Mouse (Mus musculus) liver, embryonic 13.5 days (tissue): ENCODE measurements at regions not wholly inside any gene's neighbourhood (a gene's known extent, or its start where the extent isn't known, plus 50 kb on each side); places are given as distances from the start of the nearest gene placed in this dataset.

Experiments
- ATAC-seq: fragments of 200-750 bp; cut with Nextera tagmentation; 2 replicates; pipeline ENCODE4 v1.8.0; 2017; ENCODE audit warnings: low read depth, mild to moderate bottlenecking, moderate number of reproducible peaks, moderate library complexity
- DNase-seq: peaks from one replicate; pipeline ENCODE4 v3.0.0; 2022
- H3K27ac ChIP-seq: fragments of 300-500 bp; sonication (generic); 2 replicates; pipeline ENCODE4 v1.5.1; 2015; ENCODE audit warnings: moderate library complexity, mild to moderate bottlenecking, inconsistent platforms
- H3K27me3 ChIP-seq: fragments of 300-500 bp; sonication (generic); 2 replicates; pipeline ENCODE4 v1.6.1; 2015; ENCODE audit warnings: mild to moderate bottlenecking, inconsistent platforms
- H3K36me3 ChIP-seq: fragments of 300-500 bp; sonication (generic); 2 replicates; pipeline ENCODE4 v1.6.1; 2015; ENCODE audit warnings: mild to moderate bottlenecking, inconsistent platforms
- H3K4me1 ChIP-seq: fragments of 300-500 bp; sonication (generic); replicated peaks from 2 replicates; pipeline ENCODE4 v1.6.1; 2015; ENCODE audit warnings: inconsistent platforms
- H3K4me2 ChIP-seq: fragments of 300-500 bp; sonication (generic); 2 replicates; pipeline ENCODE4 v1.6.1; 2015; ENCODE audit warnings: inconsistent platforms, mild to moderate bottlenecking, moderate library complexity
- H3K4me3 ChIP-seq: fragments of 300-500 bp; sonication (generic); replicated peaks from 2 replicates; pipeline ENCODE4 v1.5.1; 2015; ENCODE audit warnings: mild to moderate bottlenecking, inconsistent platforms
- H3K9ac ChIP-seq: fragments of 300-500 bp; sonication (generic); 2 replicates; pipeline ENCODE4 v1.6.1; 2015; ENCODE audit warnings: mild to moderate bottlenecking, inconsistent platforms
- H3K9me3 ChIP-seq: fragments of 300-500 bp; sonication (generic); replicated peaks from 2 replicates; pipeline ENCODE4 v1.6.1; 2016; ENCODE audit warnings: inconsistent platforms
- WGBS: fragments of 180-500 bp; shearing (Covaris S2); methylation state at CpG from one replicate; pipeline ENCODE4 v1.1.7; 2015; ENCODE audit not compliant: insufficient replicate concordance; 5-methylcytosine and 5-hydroxymethylcytosine counted together

GRCm38 (mm10) chr2:48469357-48469756, 344.6 kb upstream of the Acvr2a start:
- no peak overlapping the region for H3K9ac ChIP-seq
- no peaks in the 10 kb centered on the region for H3K27me3 ChIP-seq
- 60% methylated on average over 4 of the region's 4 CpGs for WGBS
- no peaks in the 10 kb centered on the region for H3K36me3 ChIP-seq
- ATAC-seq, result no peak
- no peaks in the 10 kb centered on the region for H3K4me1 ChIP-seq
- DNase-seq, result no peak
- H3K9me3 ChIP-seq, result no peaks in the 10 kb centered on the region
- no peak overlapping the region for H3K4me3 ChIP-seq
- H3K27ac ChIP-seq, result no peak overlapping the region
- H3K4me2 ChIP-seq, result no peak overlapping the region

- Histone ChIP-seq H3K9ac (no peak overlapping the region), H3K27ac (no peak overlapping the region), H3K4me2 (no peak overlapping the region), H3K4me3 (no peak overlapping the region), H3K36me3 (no peaks in the 10 kb centered on the region), H3K4me1 (no peaks in the 10 kb centered on the region), H3K27me3 (no peaks in the 10 kb centered on the region), H3K9me3 (no peaks in the 10 kb centered on the region)
- DNase-seq (no peak), ATAC-seq (no peak)
- WGBS, result 23% methylated on average over 3 of the region's 3 CpGs
Measured at GRCm38 (mm10) chr2:48473102-48473501, 340.8 kb upstream of the Acvr2a start.

GRCm38 (mm10) chr2:48474642-48475041, 339.3 kb upstream of the Acvr2a start:
- WGBS, result 49% methylated on average over 4 of the region's 4 CpGs
- no peaks in the 10 kb centered on the region for H3K9me3 ChIP-seq
- no peaks in the 10 kb centered on the region for H3K4me1 ChIP-seq
- no peak overlapping the region for H3K27ac ChIP-seq
- no peak overlapping the region for H3K4me3 ChIP-seq
- no peaks in the 10 kb centered on the region for H3K27me3 ChIP-seq
- ATAC-seq, result no peak
- no peak overlapping the region for H3K4me2 ChIP-seq
- H3K36me3 ChIP-seq, result no peaks in the 10 kb centered on the region
- DNase-seq, result no peak
- no peak overlapping the region for H3K9ac ChIP-seq

- Histone ChIP-seq H3K27ac (no peak overlapping the region), H3K27me3 (no peaks in the 10 kb centered on the region), H3K4me2 (no peak overlapping the region), H3K9me3 (no peaks in the 10 kb centered on the region), H3K4me1 (no peaks in the 10 kb centered on the region), H3K9ac (no peak overlapping the region), H3K36me3 (no peaks in the 10 kb centered on the region), H3K4me3 (no peak overlapping the region)
- 26% methylated on average over 3 of the region's 3 CpGs for WGBS
- DNase-seq (no peak), ATAC-seq (no peak)
Measured at GRCm38 (mm10) chr2:48476777-48477176, 337.1 kb upstream of the Acvr2a start.

GRCm38 (mm10) chr2:48477336-48477735, 336.6 kb upstream of the Acvr2a start:
- Histone ChIP-seq H3K9me3 (no peaks in the 10 kb centered on the region), H3K4me1 (no peaks in the 10 kb centered on the region), H3K27me3 (no peaks in the 10 kb centered on the region), H3K36me3 (no peaks in the 10 kb centered on the region), H3K9ac (no peak overlapping the region), H3K4me2 (no peak overlapping the region), H3K4me3 (no peak overlapping the region), H3K27ac (no peak overlapping the region)
- DNase-seq (no peak), ATAC-seq (no peak)
- 70% methylated on average over 2 of the region's 2 CpGs for WGBS

- no peaks in the 10 kb centered on the region for H3K9me3 ChIP-seq
- H3K9ac ChIP-seq, result no peak overlapping the region
- ATAC-seq, result no peak
- H3K27ac ChIP-seq, result no peak overlapping the region
- H3K4me1 ChIP-seq, result no peaks in the 10 kb centered on the region
- H3K27me3 ChIP-seq, result no peaks in the 10 kb centered on the region
- no peak overlapping the region for H3K4me3 ChIP-seq
- no peaks in the 10 kb centered on the region for H3K36me3 ChIP-seq
- 79% methylated on average over 1 of the region's 1 CpGs for WGBS
- no peak for DNase-seq
- H3K4me2 ChIP-seq, result no peak overlapping the region
Measured at GRCm38 (mm10) chr2:48479601-48480000, 334.3 kb upstream of the Acvr2a start.

GRCm38 (mm10) chr2:48480428-48481191, 333.3 kb upstream of the Acvr2a start:
- no peak overlapping the region for H3K9ac ChIP-seq
- ATAC-seq, result no peak
- H3K36me3 ChIP-seq, result no peaks in the 10 kb centered on the region
- no peak for DNase-seq
- WGBS, result 76% methylated on average over 9 of the region's 9 CpGs
- H3K4me3 ChIP-seq, result no peak overlapping the region
- no peak overlapping the region for H3K27ac ChIP-seq
- no peaks in the 10 kb centered on the region for H3K27me3 ChIP-seq
- H3K4me1 ChIP-seq, result no peaks in the 10 kb centered on the region
- H3K4me2 ChIP-seq, result no peak overlapping the region
- no peaks in the 10 kb centered on the region for H3K9me3 ChIP-seq

- ATAC-seq (no peak), DNase-seq (no peak)
- H3K4me1 ChIP-seq, result no peaks in the 10 kb centered on the region
- H3K9me3 ChIP-seq, result no peaks in the 10 kb centered on the region
- H3K4me2 ChIP-seq, result no peak overlapping the region
- no peak overlapping the region for H3K27ac ChIP-seq
- no peak overlapping the region for H3K4me3 ChIP-seq
- no peak overlapping the region for H3K9ac ChIP-seq
- H3K27me3 ChIP-seq, result no peaks in the 10 kb centered on the region
- H3K36me3 ChIP-seq, result no peaks in the 10 kb centered on the region
- 56% methylated on average over 12 of the region's 12 CpGs for WGBS
Measured at GRCm38 (mm10) chr2:48481209-48481742, 332.6 kb upstream of the Acvr2a start.

- DNase-seq, result no peak
- Histone ChIP-seq H3K9ac (no peak overlapping the region), H3K27ac (no peak overlapping the region), H3K36me3 (no peaks in the 10 kb centered on the region), H3K4me3 (no peak overlapping the region), H3K27me3 (no peaks in the 10 kb centered on the region), H3K4me2 (no peak overlapping the region), H3K9me3 (no peaks in the 10 kb centered on the region), H3K4me1 (no peaks in the 10 kb centered on the region)
- no peak for ATAC-seq
- WGBS, result 70% methylated on average over 3 of the region's 3 CpGs
Measured at GRCm38 (mm10) chr2:48493574-48493973, 320.3 kb upstream of the Acvr2a start.

- Histone ChIP-seq H3K27ac (no peak overlapping the region), H3K27me3 (no peaks in the 10 kb centered on the region), H3K4me3 (no peak overlapping the region), H3K9me3 (no peaks in the 10 kb centered on the region), H3K4me2 (no peak overlapping the region), H3K36me3 (no peaks in the 10 kb centered on the region), H3K9ac (no peak overlapping the region), H3K4me1 (no peaks in the 10 kb centered on the region)
- WGBS, result 36% methylated on average over 2 of the region's 2 CpGs
- no peak for ATAC-seq
- DNase-seq, result no peak
Measured at GRCm38 (mm10) chr2:48494065-48494464, 319.8 kb upstream of the Acvr2a start.

GRCm38 (mm10) chr2:48494632-48495031, 319.3 kb upstream of the Acvr2a start:
- Histone ChIP-seq H3K4me2 (no peak overlapping the region), H3K27me3 (no peaks in the 10 kb centered on the region), H3K9me3 (no peaks in the 10 kb centered on the region), H3K4me1 (no peaks in the 10 kb centered on the region), H3K4me3 (no peak overlapping the region), H3K36me3 (no peaks in the 10 kb centered on the region), H3K27ac (no peak overlapping the region), H3K9ac (no peak overlapping the region)
- 88% methylated on average over 3 of the region's 3 CpGs for WGBS
- ATAC-seq, result no peak
- DNase-seq, result no peak
